Mouse (Mus musculus) gastrocnemius, adult 18-20 months (tissue): ENCODE measurements around the gene Zswim9. TPM values are rescaled to one million over a fixed set of nuclear protein-coding genes. Genes with fewer than 3 reads are reported as not detected.
"Not testable (repeated sequence)": the region's sequence is repeated elsewhere in the genome, so short reads cannot be mapped to it uniquely, and the experiment has no call there.

Experiments used
- DNase-seq: peaks from one replicate; pipeline ENCODE4 v3.0.0; 2021; ENCODE audit warnings: low spot score
- long read RNA-seq, 2 experiments: library from polyadenylated mRNA; stranded (forward); transcript quantifications; one replicate each; pipeline ENCODE4 v2.0.0; 2021
- total RNA-seq, 2 experiments: library from RNA; stranded (reverse); gene quantifications; 2 replicates each; pipeline ENCODE4 v1.2.3; 2021

Zswim9 gene
- total RNA-seq, result 10 to 100 TPM; 13.6 to 14.7 TPM
- long read RNA-seq, experiment 1, transcript Zswim9-202 (3 exons, 3,986 nt), result major isoform, 9 of 25 reads
- long read RNA-seq, experiment 1, partial matches to known transcripts, result 10 of 25 reads
- long read RNA-seq, experiment 1, other reads (novel, unspliced or antisense), result 6 of 25 reads
- long read RNA-seq, experiment 2, partial matches to known transcripts, result 0 of 7 reads
- long read RNA-seq, experiment 2, other reads (novel, unspliced or antisense), result 4 of 7 reads

DNA sequence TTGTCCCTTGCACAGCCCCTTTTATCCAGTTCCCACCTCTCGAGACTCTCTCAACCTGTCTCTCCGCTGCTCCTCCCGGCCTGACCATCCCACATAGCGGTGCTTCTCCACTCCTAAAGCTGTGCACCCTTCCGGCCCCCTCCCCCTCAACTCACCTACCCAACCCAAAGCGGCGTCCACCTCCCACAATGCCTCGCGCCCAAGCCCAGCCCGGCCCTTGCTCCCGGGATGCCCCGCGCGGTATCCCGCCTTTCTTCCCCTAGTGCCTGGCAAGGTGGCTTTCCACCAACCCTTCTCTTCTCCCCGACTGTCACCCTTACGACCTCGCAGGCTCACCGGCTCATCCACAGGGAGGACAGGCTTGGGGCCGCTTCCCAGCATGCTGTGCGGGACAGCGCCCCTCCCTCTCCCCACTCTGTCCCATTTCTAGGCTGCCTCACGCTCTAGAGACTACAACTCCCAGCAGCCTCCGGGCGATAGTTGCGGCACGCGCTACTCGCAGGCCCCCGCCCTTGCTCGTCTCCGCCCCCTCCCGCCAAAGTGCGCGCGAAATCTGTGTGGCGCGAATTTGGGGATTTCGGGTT, at the start of gene Zswim9:
TSS of gene Zswim9 (minus strand) at position 414 of the 584 bp plus-strand sequence.
- peak; percentile 93 for DNase-seq

GRCm38 (mm10) chr7:13324316-13324715, 45.8 kb upstream of the Zswim9 start, which contains the start of gene Pla2g4c:
Gene Pla2g4c (plus strand): TSS chr7:13324655.
- no peak for DNase-seq

- DNase-seq, result no peak
These were observed 42.9 kb upstream of the Zswim9 start for GRCm38 (mm10) chr7:13321424-13321823.

GRCm38 (mm10) chr7:13314095-13314597, 35.6 kb upstream of the Zswim9 start:
- DNase-seq, result peak; percentile 10

DNA sequence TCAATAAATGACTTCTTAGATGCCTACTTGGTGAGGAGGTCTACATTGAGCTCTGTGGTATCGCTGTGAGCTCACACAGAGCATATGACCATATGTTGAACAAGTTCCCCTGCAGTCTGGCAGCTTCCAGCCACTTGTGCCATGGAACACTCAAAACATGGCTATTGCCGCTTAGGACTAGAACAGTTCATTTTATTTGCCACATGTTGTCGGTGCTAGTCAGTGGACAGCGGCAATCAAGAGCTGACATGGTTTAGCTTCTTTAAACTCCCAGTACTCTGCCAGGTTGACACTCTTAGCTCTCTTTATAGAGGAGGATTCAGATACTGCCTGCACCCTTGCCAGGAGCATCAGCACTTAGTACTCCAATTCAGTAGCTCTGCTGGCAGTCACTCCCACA, 32.9 kb upstream of the Zswim9 start:
- DNase-seq, result no peak

- DNase-seq, result no peak
These were observed 32.1 kb upstream of the Zswim9 start for GRCm38 (mm10) chr7:13310493-13311199.

- no peak for DNase-seq
These were observed 30.9 kb upstream of the Zswim9 start for GRCm38 (mm10) chr7:13309407-13309806.

DNA sequence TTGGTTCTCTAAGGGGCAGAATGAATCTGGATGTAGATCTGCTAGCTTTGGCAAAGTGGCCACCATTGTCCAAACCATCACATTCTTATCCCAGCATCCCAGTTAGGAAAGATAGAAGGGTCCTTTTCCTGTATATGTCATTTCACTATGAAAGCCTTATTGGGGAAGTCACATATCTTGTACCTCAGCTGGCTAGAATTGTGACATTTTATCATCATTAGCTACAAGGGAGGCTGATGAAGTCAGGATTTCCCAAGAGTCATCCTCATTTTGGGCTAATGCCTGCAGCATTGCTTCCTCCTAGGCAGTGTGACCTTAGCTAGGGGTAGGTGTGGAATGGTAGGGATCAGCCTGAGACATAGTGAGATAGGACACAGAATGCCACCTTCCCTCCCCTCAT, 24.9 kb upstream of the Zswim9 start:
- DNase-seq, result no peak

DNA sequence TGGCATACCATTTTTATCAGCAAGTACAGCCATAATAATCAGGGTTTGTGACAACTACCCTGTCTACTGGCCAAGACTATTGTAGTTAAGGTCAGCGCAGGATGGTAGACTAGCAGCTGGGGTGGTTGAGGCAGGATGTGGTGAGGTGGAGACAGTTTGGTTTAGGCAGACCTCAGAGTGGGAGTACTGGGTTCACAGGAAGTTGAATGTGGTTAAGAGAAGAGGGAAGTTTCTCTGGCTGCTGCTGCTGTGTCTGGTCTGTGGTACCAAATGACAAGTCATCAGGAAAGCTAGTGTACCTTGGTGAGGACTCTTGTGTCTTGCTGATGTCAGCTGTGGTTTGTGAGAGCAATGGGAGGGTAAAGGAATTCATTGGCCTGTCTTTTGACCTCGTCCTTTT, 24.3 kb upstream of the Zswim9 start:
- no peak for DNase-seq

- DNase-seq, result no peak
These were observed 23.1 kb upstream of the Zswim9 start for GRCm38 (mm10) chr7:13301643-13302042.

- DNase-seq, result no peak
These were observed 20.3 kb upstream of the Zswim9 start for GRCm38 (mm10) chr7:13298821-13299220.

DNA sequence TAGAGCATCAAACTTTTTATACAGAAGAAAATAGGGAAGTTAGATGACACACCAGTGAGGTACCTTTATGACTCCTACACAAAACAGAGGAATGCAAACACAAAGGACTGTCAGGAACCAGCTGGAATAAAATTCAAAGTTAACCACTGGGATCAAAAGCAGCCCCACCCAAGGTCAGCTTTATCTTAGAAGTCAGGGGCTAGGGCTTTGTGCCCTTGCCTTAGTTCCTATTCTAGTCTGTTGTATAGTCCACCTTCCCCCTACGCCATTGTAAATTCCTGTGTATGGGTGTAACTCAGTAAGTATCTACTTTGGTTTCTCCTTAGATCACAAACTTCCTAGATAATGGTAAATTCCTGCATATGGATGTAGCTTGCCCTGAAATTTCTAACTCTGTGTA, 19.1 kb upstream of the Zswim9 start:
- no peak for DNase-seq

- no peak for DNase-seq
These were observed 16.7 kb upstream of the Zswim9 start for GRCm38 (mm10) chr7:13295256-13295655.

DNA sequence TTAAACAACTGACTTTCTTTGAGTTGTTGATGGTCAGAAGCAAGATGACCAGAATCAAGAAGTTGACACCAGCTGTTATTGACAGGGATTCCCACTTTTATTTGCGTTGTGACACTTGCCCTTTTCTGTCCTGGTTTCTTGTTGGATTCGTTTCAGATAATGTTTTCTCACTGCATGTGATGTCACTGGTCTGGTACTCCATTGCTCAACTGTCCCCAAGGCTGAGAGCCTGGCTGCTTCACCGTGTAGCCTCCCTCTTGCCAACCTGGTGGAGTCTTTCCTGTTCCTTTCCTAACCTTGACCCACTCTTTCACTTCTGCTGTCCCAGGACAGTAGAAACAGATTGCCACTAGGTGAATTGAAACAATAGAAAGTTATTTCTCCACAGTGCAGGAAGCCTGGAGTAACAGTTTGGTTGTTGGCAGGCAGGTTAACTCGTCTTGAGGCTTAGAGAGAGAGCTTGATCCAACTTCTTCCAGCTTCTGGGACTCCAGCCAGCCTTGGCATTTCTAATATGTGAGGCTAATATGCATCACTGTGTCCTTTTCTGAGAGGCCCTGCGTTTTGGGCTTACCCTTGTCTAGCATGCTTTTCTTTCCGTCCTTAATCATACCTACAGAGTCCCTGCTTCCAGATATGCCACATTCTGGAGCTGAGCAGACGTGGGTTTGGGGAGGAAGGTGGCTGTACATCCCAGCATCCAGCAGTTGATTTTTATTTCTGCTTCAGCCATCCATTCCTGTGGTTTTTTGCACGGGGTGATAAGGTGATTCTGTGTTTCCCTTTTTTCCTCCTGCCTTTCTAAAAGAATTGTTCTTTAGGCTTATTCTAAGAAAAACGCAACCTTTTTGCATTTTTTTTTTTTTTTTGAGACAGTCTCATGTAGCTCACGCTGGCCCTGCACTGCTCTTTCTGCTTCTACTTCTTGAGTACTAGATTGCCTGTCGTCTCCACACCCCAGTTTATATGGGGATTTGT, 15.6 kb upstream of the Zswim9 start:
- peak; percentile 23 for DNase-seq

DNA sequence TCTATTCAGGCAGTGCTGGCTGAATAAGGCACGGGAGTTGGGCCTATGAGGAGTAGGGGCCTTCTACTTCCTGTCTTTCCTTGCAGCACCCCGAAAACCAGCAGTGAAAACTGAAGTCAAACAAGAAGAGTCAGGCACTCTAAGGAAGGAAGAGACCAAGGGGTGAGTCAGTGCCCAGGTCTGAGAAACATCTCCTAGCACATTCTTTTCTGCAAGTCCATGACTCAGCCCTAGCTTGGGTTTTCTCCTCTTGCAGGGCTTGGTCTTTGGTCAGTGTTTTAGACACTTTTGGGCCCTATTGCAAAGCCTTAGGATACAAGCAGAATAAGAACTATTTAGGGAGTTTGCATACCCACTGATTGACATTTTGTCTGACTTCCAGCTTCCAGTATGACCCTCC, 12.8 kb upstream of the Zswim9 start:
- no peak for DNase-seq

- DNase-seq, result no peak
These were observed 11.6 kb upstream of the Zswim9 start for GRCm38 (mm10) chr7:13290041-13290675.

DNA sequence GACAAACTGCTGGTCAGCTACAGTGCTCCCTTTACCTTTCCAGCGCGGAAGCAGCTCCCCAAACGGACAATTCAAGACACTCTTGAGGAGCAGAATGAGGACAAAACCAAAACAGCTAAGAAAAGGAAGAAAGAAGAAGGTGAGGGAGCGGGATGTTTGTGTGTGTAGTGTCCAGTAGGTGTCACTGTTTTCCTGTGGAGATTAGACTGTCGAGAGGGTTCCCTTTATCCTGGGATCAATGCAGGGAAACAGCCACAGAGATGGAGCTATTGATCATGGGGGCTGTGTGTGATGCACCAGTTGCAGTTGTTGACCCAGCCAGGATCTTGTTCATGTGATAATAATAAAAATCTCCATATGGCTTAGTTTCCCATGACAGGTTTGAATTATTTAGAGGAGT, 10.1 kb upstream of the Zswim9 start:
- DNase-seq, result no peak

DNA sequence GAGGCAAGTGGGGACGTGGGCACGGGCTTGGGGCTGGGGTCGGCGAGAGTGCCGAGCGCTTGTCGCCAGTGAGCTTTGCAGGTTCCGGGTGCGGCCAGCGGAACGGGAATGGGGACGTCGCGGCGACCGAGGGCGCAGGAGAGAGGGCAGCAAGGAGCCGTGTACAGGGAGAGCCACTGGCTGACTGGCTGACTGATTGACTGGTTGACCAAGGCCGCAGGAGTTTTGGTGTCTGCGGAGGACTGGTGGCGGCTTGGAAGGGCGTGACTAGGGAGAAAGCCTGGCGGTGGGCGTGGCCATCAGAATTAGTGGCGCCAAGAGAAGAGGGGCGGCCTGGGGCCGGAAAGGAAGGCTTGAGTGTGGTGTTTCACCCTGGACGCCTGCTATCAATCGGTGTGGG, 436 bp upstream of the Zswim9 start:
- not testable (repeated sequence) for DNase-seq

DNA sequence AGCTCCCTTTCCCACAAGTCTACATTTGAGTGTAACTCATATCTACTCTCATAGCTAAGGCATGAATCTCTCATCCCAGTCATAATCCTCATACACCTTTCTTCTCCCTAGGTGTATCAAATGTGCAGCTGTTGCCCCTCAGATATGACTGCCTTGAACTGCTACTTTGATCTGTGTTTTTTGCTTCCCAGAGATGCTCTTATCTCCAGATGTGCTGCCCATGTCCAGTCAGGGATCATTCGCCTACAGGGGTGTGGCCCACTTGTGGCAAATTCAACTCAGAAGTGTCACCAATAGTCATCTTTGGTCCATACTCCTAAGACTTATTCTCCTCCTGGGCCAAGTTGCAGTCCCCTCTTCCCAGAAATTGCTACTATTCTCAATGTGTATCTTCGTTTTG, 688 bp downstream of the Zswim9 start:
- DNase-seq, result no peak

- no peak for DNase-seq
These were observed 1.4 kb downstream of the Zswim9 start, which contains the start of gene Lig1 for GRCm38 (mm10) chr7:13277081-13277480. Gene Lig1 (plus strand): TSS chr7:13277283.

DNA sequence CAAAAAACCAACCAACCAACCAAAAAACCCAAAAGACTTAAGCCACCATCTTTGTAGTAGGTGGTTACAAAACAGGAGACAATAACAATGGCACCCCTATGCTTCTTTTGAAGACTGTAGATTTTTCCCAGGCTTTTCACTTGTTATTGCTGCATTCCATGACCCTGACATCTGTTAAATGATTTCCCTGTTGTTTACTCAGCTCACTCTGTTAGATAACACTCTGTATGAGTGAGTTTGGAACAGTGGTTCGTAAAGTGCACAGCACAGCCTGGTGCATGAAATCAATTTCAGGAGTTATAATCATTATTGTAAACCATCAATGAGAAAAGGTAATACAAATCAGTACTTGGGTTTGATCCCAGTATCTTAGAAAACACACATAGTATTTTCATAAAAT, 6.8 kb downstream of the Zswim9 start:
- DNase-seq, result no peak
